Mouse (Mus musculus): ENCODE measurements around the gene Depdc7. TPM values are rescaled to one million over a fixed set of nuclear protein-coding genes. Genes with fewer than 3 reads are reported as not detected.
A peak's percentile ranks its signal among the peaks of the same experiment; 100 is the strongest.

Depdc7 gene
- total RNA-seq (2017), result 1.2 and 15.7 TPM in 2 replicates

DNA sequence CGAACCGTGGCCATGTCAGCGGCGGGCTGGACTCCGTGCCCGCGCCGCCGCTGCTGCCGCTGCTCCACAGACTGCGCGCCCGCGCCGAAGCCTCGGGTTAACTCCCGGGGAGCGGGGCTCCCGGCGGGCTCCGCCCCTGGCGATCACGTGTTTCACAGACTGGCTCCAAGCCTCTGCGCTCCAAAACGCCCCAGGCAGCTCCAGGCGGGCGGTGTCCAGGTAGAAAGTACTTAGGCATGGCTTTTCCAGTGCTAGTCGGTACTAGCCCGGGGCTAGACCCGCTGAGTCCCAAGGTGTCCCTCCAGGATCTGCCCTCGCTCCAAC is at the start of gene Depdc7:
Depdc7 (minus strand) TSS at position 138 of the 324 bp plus-strand sequence.
- peak; percentile 77 for ATAC-seq (replicated peaks; ENCODE audit: low read depth, poor library complexity, severe bottlenecking)

DNA sequence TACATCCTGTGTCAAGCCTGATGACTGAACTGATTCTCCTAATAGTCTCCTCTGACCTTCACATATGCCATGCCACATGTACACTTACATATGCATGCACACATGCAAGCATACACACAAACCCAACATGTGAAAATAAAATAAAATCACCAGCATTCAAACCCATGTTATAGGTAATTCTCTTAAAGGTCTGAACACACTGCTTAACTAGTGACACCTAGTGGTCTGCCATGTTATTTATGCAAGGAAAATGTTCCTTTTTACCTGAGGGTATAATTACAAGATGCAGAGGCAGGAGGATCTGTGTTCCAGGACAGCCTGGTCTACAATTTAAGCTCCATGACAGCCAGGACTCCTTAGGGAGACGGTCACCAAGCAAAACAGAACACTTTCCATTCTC is 32.1 kb upstream of the Depdc7 start:
- ATAC-seq (replicated peaks; ENCODE audit: low read depth, poor library complexity, severe bottlenecking), result peak; percentile 71

GRCm38 (mm10) chr2:104768697-104769096 is 26.0 kb upstream of the Depdc7 start:
- ATAC-seq (replicated peaks; ENCODE audit: low read depth, poor library complexity, severe bottlenecking), result no peak

DNA sequence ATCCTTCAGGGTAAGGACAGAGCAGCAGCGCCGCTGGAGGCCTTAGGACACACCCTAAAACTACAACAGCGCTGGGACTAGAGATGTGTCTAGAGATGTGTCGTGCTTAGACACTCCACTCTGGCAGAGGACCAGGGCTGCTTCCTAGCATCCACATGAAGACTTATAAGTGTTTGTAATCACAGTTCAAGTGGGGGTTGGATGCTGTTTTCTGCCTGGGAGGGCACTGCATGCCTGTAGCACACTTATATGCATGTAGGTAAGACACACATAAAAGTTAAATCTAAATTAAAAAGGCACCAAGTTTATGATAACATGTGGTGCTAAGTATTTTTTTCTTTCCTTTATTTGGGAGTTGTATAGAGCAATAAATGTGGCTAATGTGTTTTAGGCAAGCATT is 21.3 kb upstream of the Depdc7 start:
- no peak for ATAC-seq (replicated peaks; ENCODE audit: low read depth, poor library complexity, severe bottlenecking)

DNA sequence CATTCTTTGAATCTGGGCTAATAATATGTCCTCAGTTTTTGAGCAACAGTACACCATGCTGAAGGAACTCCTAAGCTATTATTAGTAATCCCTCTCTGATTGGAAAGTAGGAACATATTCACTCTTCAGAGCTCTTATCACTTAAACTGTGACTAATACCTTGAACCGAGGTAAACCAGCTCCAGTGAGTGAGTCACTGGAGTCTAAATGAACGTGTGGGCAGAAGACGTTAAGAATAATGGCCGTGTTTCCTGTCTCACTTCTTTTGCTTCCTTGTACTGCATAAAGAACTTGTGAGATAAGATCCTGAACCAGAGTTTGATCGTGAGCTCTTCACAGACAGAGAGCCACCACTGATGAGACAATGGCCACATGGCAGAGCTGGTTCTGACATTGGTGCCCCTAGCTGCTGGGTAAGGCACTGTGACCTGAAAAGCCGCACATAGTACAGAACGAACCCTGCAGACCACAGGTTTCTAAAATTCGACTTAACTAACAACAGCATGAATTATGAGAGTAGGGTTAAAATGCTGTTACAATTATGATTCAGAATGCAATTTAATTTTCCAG is 20.5 kb upstream of the Depdc7 start:
- no peak for ATAC-seq (replicated peaks; ENCODE audit: low read depth, poor library complexity, severe bottlenecking)

DNA sequence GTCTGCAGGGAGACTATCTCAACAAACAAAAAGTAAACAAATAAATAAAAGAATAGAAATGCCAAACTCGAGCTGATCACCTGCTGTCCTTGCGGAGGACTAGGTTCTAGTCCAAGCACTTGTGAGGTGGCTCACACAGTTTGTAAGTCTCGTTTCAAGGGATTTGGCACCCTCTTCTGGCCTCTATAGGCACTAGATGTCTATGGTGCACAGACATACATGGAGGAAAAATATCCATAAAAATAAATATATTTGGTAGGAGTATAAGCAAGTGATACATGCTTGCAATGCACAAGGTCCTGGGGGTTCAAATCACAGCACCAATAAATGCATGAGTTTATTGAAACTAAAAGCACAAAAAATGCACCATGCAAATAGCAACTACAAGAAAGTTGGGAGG is 7.9 kb upstream of the Depdc7 start:
- ATAC-seq (replicated peaks; ENCODE audit: low read depth, poor library complexity, severe bottlenecking), result peak; percentile 79

GRCm38 (mm10) chr2:104748652-104749183 is 6.0 kb upstream of the Depdc7 start:
- ATAC-seq (replicated peaks; ENCODE audit: low read depth, poor library complexity, severe bottlenecking), result no peak

GRCm38 (mm10) chr2:104746251-104746650 is 3.6 kb upstream of the Depdc7 start:
- 0 out of 2 replicates have a peak, but pooled peaks have one; percentile 10 for ATAC-seq (replicated peaks; ENCODE audit: low read depth, poor library complexity, severe bottlenecking)

- no peak for ATAC-seq (replicated peaks; ENCODE audit: low read depth, poor library complexity, severe bottlenecking)
Measured at GRCm38 (mm10) chr2:104743971-104744370, 1.3 kb upstream of the Depdc7 start.

DNA sequence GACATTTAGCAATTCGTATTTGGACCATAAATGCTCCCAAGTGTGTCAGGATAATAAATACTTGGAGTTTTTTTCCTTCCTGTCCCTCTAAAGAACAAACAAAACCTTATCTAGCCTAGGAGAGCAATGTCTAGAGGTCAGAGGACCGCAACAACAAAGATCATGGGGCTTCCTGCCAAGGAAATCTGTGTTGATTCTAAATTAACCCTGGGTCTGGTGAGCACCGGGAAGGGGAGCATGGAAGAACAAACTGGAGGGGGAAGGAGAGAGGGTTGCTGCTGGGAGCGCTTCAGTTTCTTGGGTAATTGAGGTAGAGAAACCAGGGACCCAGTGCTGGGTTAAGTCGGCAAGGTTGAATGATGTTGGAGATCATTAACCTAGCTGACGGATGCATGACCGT is 482 bp upstream of the Depdc7 start:
- no peak for ATAC-seq (replicated peaks; ENCODE audit: low read depth, poor library complexity, severe bottlenecking)

- ATAC-seq (replicated peaks; ENCODE audit: low read depth, poor library complexity, severe bottlenecking), result peak; percentile 42; the same call in 1 of the 2 replicates
Measured at GRCm38 (mm10) chr2:104741896-104742740, 560 bp downstream of the Depdc7 start.

GRCm38 (mm10) chr2:104741015-104741758 is 1.5 kb downstream of the Depdc7 start:
- no peak for ATAC-seq (replicated peaks; ENCODE audit: low read depth, poor library complexity, severe bottlenecking)

DNA sequence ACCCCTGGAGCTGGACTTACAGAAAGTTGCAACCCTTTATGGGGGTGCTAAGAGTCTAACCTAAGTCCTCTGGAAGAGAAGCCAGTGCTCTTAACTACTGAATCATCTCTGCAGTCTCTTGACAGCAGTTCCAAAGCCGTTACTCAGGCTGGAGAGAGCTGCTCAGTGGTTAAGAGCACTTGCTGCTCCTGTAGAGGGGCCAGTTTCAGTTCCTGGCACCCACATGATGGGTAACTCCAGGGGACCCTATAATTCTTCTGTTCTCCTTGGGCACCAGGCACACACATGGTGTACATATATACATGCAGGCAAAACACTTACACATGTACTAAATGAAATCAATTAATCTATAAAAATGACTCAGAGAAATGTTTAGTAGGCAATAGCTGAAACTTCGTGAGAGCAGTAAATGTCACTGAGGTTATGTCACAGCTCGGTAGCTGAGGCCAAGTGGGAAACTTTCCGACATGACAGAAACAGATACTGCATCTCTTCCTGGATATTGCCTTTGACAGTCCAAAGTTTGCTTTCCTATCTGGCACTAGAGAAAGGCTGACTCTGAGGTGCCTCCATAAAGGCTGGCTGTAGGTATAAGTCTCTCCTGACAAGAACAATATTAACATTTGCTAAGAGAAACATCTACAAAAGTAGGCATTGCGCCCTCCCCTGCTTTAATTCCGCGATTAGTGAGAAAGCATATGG is 2.3 kb downstream of the Depdc7 start:
- ATAC-seq (replicated peaks; ENCODE audit: low read depth, poor library complexity, severe bottlenecking), result no peak

GRCm38 (mm10) chr2:104739691-104740090 is 3.0 kb downstream of the Depdc7 start:
- ATAC-seq (replicated peaks; ENCODE audit: low read depth, poor library complexity, severe bottlenecking), result no peak

- no peak for ATAC-seq (replicated peaks; ENCODE audit: low read depth, poor library complexity, severe bottlenecking)
Measured at GRCm38 (mm10) chr2:104736241-104736640, 6.4 kb downstream of the Depdc7 start.

DNA sequence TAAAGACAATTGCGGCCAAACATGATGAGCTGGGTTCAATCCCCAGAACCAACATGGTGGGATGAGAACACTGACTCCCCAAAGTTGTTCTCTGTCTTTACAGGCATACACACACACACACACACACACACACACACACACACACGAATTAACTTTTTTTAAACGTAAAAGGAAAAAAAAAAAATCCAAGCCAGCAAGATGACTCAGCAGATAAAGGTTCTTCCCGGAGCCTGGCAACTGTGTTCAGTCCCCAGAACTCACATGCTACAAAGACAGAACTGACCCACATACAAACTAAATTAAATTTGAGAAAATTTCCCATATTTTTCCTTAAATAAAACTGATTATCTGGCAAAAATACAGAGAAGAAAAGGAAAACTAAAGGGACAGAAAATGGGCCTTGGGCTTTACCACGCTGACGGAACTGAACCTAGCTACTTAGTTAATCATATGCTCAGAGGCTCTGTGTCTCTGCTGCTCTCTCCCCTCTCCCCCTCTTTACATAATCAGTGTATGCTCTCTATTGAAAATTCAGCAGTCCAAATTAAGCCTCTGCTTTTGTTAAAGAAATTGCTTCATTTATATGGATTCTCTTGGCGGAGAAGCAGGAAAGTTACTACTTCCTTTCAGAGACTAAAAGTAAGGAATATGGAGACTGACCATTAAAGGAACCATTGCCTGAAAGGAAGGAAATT is 10.0 kb downstream of the Depdc7 start:
- 0 out of 2 replicates have a peak, but pooled peaks have one; percentile 18 for ATAC-seq (replicated peaks; ENCODE audit: low read depth, poor library complexity, severe bottlenecking)

DNA sequence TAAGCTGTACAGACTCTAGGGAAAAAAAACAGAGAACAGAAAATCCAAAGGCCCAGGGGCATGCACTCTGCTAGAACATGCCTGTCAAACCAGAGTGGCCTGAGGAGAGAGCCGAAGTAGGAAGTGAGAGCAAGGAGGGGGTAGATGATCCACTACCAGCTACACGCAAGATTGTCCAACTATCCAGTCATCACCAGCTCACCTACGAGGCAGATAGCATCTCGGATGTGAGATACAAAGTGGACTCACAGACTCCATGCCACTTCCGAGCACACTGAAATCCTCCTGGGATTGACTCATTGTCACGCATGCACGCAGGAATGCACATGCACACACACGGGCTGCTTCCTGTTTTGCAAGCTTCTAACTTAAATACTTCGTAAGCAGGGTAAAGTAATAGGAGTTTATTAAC is 10.6 kb downstream of the Depdc7 start:
- peak; percentile 91 for ATAC-seq (replicated peaks; ENCODE audit: low read depth, poor library complexity, severe bottlenecking)

DNA sequence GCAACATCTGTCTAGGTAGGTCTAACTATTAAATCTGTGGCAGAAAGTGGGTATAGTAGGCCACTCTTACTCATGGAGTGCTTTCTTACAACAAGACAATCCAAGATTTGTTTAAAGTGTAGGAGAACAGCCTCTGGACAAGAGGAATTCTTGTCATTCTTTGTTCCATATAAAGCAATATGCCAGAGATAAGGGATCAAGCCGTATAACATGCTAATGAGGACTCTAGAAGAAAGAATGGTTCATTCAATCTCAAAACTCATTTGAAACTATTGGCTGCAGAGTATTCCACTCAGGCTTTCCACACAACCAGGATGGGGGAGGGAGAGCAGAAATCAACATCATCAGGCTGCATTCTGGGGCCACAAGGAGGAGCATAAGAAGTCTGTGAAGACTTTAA is 15.3 kb downstream of the Depdc7 start:
- no peak for ATAC-seq (replicated peaks; ENCODE audit: low read depth, poor library complexity, severe bottlenecking)

GRCm38 (mm10) chr2:104722021-104722420 is 20.7 kb downstream of the Depdc7 start:
- no peak for ATAC-seq (replicated peaks; ENCODE audit: low read depth, poor library complexity, severe bottlenecking)

GRCm38 (mm10) chr2:104717827-104718226 is 24.9 kb downstream of the Depdc7 start:
- no peak for ATAC-seq (replicated peaks; ENCODE audit: low read depth, poor library complexity, severe bottlenecking)
